Mouse (Mus musculus) heart, postnatal 0 days (tissue): ENCODE measurements around the gene Id3.
A peak's percentile ranks its signal among the peaks of the same experiment; 100 is the strongest.

Experiments
- CTCF ChIP-seq: IDR thresholded peaks from 2 replicates; pipeline ENCODE4 v1.5.1; 2016; ENCODE audit warnings: antibody characterized with exemption, control low read depth, low read depth
- EP300 ChIP-seq: IDR thresholded peaks from 2 replicates; pipeline ENCODE4 v1.6.1; 2016; ENCODE audit warnings: antibody characterized with exemption, low read depth

DNA sequence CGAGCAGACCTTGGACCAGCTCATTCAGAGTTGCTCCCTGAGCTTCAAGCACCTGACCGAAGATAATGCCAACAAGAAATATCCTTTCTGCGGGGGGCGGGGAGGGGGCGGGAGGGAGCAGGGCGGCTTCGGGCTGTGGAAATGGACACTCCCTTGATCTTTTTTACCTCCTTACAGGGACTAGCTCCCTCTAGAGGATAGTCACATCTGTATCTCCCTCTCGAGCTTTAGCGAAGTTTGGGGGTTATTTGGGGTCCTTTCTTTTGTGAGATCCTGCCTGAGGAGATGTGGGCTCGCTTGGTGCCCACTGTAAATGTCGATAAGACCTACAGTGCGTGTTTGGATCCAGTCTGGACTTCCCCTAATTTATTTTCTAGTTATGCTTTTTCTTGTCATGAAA, 38.1 kb downstream of the Id3 start:
- TF ChIP-seq EP300 (no peak), CTCF (peak; percentile 26)
